Mouse (Mus musculus) telencephalon, adult 2 months (tissue): ENCODE measurements at regions not wholly inside any gene's neighbourhood (a gene's known extent, or its start where the extent isn't known, plus 50 kb on each side); places are given as distances from the start of the nearest gene placed in this dataset.

Experiments used
- DNase-seq: peaks from one replicate; pipeline ENCODE4 v3.0.0-alpha.2; 2011; ENCODE audit warnings: low read depth, low spot score

GRCm38 (mm10) chr8:74153914-74154540 is 718.9 kb upstream of the Isx start:
- DNase-seq: no peak

- no peak for DNase-seq
Measured at GRCm38 (mm10) chr8:74169561-74169960, 703.4 kb upstream of the Isx start.

- no peak for DNase-seq
Measured at GRCm38 (mm10) chr8:74170702-74171101, 702.3 kb upstream of the Isx start.

GRCm38 (mm10) chr8:74171113-74171512 is 701.9 kb upstream of the Isx start:
- DNase-seq: no peak

GRCm38 (mm10) chr8:74204601-74205000 is 668.4 kb upstream of the Isx start:
- DNase-seq: peak; percentile 85

- peak; percentile 35 for DNase-seq
Measured at GRCm38 (mm10) chr8:74208292-74208691, 664.7 kb upstream of the Isx start.

- no peak for DNase-seq
Measured at GRCm38 (mm10) chr8:74216776-74217175, 656.2 kb upstream of the Isx start.
